Mouse (Mus musculus) embryonic facial prominence, embryonic 11.5 days (tissue): ENCODE data around the gene Tmem178b. TPM values are rescaled to one million over a fixed set of nuclear protein-coding genes. Genes with fewer than 3 reads are reported as not detected.

Experiments used
- ATAC-seq: fragments of 200-750 bp; cut with Nextera tagmentation; replicated peaks from 2 replicates; pipeline ENCODE4 v1.8.0; 2017; ENCODE audit warnings: low read depth; ENCODE audit not compliant: insufficient number of reproducible peaks, low FRiP score, low TSS enrichment
- DNase-seq: peaks from one replicate; pipeline ENCODE4 v3.0.0-alpha.2; 2015; ENCODE audit warnings: low spot score
- H3K27ac ChIP-seq: fragments of 300-500 bp; sonication (generic); replicated peaks from 2 replicates; pipeline ENCODE4 v1.5.1; 2014; ENCODE audit warnings: mild to moderate bottlenecking, low read depth, low read length, control low read depth
- H3K27me3 ChIP-seq: fragments of 300-500 bp; sonication (generic); 2 replicates; pipeline ENCODE4 v1.6.1; 2014; ENCODE audit warnings: mild to moderate bottlenecking, low read length, moderate library complexity, mixed read lengths; ENCODE audit not compliant: control insufficient read depth, insufficient read depth
- H3K36me3 ChIP-seq: fragments of 300-500 bp; sonication (generic); replicated peaks from 2 replicates; pipeline ENCODE4 v1.6.1; 2014; ENCODE audit warnings: low read depth, mild to moderate bottlenecking, low read length, moderate library complexity, mixed read lengths; ENCODE audit not compliant: control insufficient read depth, insufficient read depth
- H3K4me1 ChIP-seq: fragments of 300-500 bp; sonication (generic); 2 replicates; pipeline ENCODE4 v1.6.1; 2014; ENCODE audit warnings: low read length, mixed read lengths; ENCODE audit not compliant: control insufficient read depth, insufficient read depth
- H3K4me2 ChIP-seq: fragments of 300-500 bp; sonication (generic); 2 replicates; pipeline ENCODE4 v1.6.1; 2014; ENCODE audit warnings: low read depth, mild to moderate bottlenecking, control low read depth, low read length, moderate library complexity
- H3K4me3 ChIP-seq: fragments of 300-500 bp; sonication (generic); 2 replicates; pipeline ENCODE4 v1.5.1; 2014; ENCODE audit warnings: low read depth, low read length, control low read depth
- H3K9ac ChIP-seq: fragments of 300-500 bp; sonication (generic); replicated peaks from 2 replicates; pipeline ENCODE4 v1.6.1; 2014; ENCODE audit warnings: mild to moderate bottlenecking, control low read depth, low read length
- H3K9me3 ChIP-seq: fragments of 300-500 bp; sonication (generic); replicated peaks from 2 replicates; pipeline ENCODE4 v1.6.1; 2016; ENCODE audit warnings: mild to moderate bottlenecking, low read length, inconsistent platforms, mixed read lengths; ENCODE audit not compliant: control insufficient read depth
- WGBS: fragments of 180-500 bp; shearing (Covaris S2); extraction: QIAGEN DNeasy Blood & Tissue Kit; methylation state at CpG from one replicate; pipeline ENCODE4 v1.1.7; 2014; 5-methylcytosine and 5-hydroxymethylcytosine counted together
- polyA plus RNA-seq: library from polyadenylated mRNA; unstranded; fragments of >200 nt; fragmentation: Nextera tagmentation; extraction: Ambion mirVana; gene quantifications from 2 replicates; pipeline ENCODE4 v1.2.1, GENCODE M21; 2014

Gene Tmem178b
- polyA plus RNA-seq, 1 experiment from 2014 or later = 1.7 TPM

- 66% methylated on average over 5 of the region's 5 CpGs for WGBS
- H3K9me3 ChIP-seq = no peaks in the 10 kb centered on the region
- peak; percentile 68 for DNase-seq
- no peak overlapping the region for H3K9ac ChIP-seq
- no peak overlapping the region for H3K27ac ChIP-seq
- no peak overlapping the region for H3K4me2 ChIP-seq
- H3K4me1 ChIP-seq = no peaks in the 10 kb centered on the region
- no peaks in the 10 kb centered on the region for H3K27me3 ChIP-seq
- H3K4me3 ChIP-seq = no peak overlapping the region
- no peak for ATAC-seq
- H3K36me3 ChIP-seq = no peaks in the 10 kb centered on the region
These were observed 138.5 kb downstream of the Tmem178b start for GRCm38 (mm10) chr6:40011609-40012008.

- no peaks in the 10 kb centered on the region for H3K27me3 ChIP-seq
- no peak for DNase-seq
- H3K27ac ChIP-seq = no peak overlapping the region
- 62% methylated on average over 5 of the region's 5 CpGs for WGBS
- no peak overlapping the region for H3K4me2 ChIP-seq
- H3K9ac ChIP-seq = no peak overlapping the region
- no peak for ATAC-seq
- no peaks in the 10 kb centered on the region for H3K4me1 ChIP-seq
- H3K4me3 ChIP-seq = no peak overlapping the region
- no peaks in the 10 kb centered on the region for H3K9me3 ChIP-seq
- no peaks in the 10 kb centered on the region for H3K36me3 ChIP-seq
These were observed 140.3 kb downstream of the Tmem178b start for GRCm38 (mm10) chr6:40013407-40013806.

- Histone ChIP-seq H3K27ac (no peak overlapping the region), H3K4me1 (no peaks in the 10 kb centered on the region), H3K4me3 (no peak overlapping the region), H3K4me2 (no peak overlapping the region), H3K9me3 (no peaks in the 10 kb centered on the region), H3K27me3 (no peaks in the 10 kb centered on the region), H3K36me3 (no peaks in the 10 kb centered on the region), H3K9ac (no peak overlapping the region)
- ATAC-seq (no peak), DNase-seq (no peak)
- 69% methylated on average over 4 of the region's 4 CpGs for WGBS
These were observed 142.1 kb downstream of the Tmem178b start for GRCm38 (mm10) chr6:40015185-40015584.

- ATAC-seq = peak; percentile 34; the same call in 1 of the 2 replicates
- no peaks in the 10 kb centered on the region for H3K4me1 ChIP-seq
These were observed 142.8 kb downstream of the Tmem178b start for GRCm38 (mm10) chr6:40015711-40016460.

GRCm38 (mm10) chr6:40019396-40019795 lies 146.3 kb downstream of the Tmem178b start:
- 43% methylated on average over 4 of the region's 4 CpGs for WGBS
- no peaks in the 10 kb centered on the region for H3K36me3 ChIP-seq
- DNase-seq (no peak), ATAC-seq (peak; percentile 71; the same call in 1 of the 2 replicates)
- no peak overlapping the region for H3K4me3 ChIP-seq
- H3K4me1 ChIP-seq = no peaks in the 10 kb centered on the region
- H3K27ac ChIP-seq = no peak overlapping the region
- H3K9ac ChIP-seq = no peak overlapping the region
- H3K4me2 ChIP-seq = no peak overlapping the region
- H3K27me3 ChIP-seq = no peaks in the 10 kb centered on the region
- H3K9me3 ChIP-seq = no peaks in the 10 kb centered on the region

More at GRCm38 (mm10) chr6:40015711-40016460, 142.8 kb downstream of the Tmem178b start:
- DNase-seq = peak; percentile 9
- H3K4me2 ChIP-seq = no peak overlapping the region
- WGBS = 51% methylated on average over 7 of the region's 7 CpGs
- no peak overlapping the region for H3K27ac ChIP-seq
- H3K36me3 ChIP-seq = no peaks in the 10 kb centered on the region
- no peaks in the 10 kb centered on the region for H3K27me3 ChIP-seq
- no peak overlapping the region for H3K9ac ChIP-seq
- no peaks in the 10 kb centered on the region for H3K9me3 ChIP-seq
- H3K4me3 ChIP-seq = no peak overlapping the region

- Histone ChIP-seq H3K36me3 (no peaks in the 10 kb centered on the region), H3K27ac (no peak overlapping the region), H3K27me3 (no peaks in the 10 kb centered on the region), H3K4me3 (no peak overlapping the region), H3K9ac (no peak overlapping the region), H3K4me2 (no peak overlapping the region), H3K9me3 (no peaks in the 10 kb centered on the region), H3K4me1 (no peaks in the 10 kb centered on the region)
- 84% methylated on average over 4 of the region's 4 CpGs for WGBS
- ATAC-seq = no peak
- DNase-seq = no peak
These were observed 150.7 kb downstream of the Tmem178b start for GRCm38 (mm10) chr6:40023592-40024335.

- no peak overlapping the region for H3K4me2 ChIP-seq
- no peaks in the 10 kb centered on the region for H3K4me1 ChIP-seq
- DNase-seq (no peak), ATAC-seq (no peak)
- no peak overlapping the region for H3K9ac ChIP-seq
- 85% methylated on average over 5 of the region's 5 CpGs for WGBS
- H3K27me3 ChIP-seq = no peaks in the 10 kb centered on the region
- H3K4me3 ChIP-seq = no peak overlapping the region
- H3K9me3 ChIP-seq = no peaks in the 10 kb centered on the region
- H3K27ac ChIP-seq = no peak overlapping the region
- H3K36me3 ChIP-seq = no peaks in the 10 kb centered on the region
These were observed 151.4 kb downstream of the Tmem178b start for GRCm38 (mm10) chr6:40024336-40024934.

- ATAC-seq (no peak), DNase-seq (no peak)
- no peaks in the 10 kb centered on the region for H3K9me3 ChIP-seq
- no peaks in the 10 kb centered on the region for H3K36me3 ChIP-seq
- H3K27me3 ChIP-seq = no peaks in the 10 kb centered on the region
- no peaks in the 10 kb centered on the region for H3K4me1 ChIP-seq
- no peak overlapping the region for H3K27ac ChIP-seq
- no peak overlapping the region for H3K9ac ChIP-seq
- H3K4me2 ChIP-seq = no peak overlapping the region
- H3K4me3 ChIP-seq = no peak overlapping the region
These were observed 159.8 kb downstream of the Tmem178b start for GRCm38 (mm10) chr6:40032901-40033300.
